Mouse (Mus musculus): ENCODE results near the gene D130052B06Rik. TPM values are rescaled to one million over a fixed set of nuclear protein-coding genes. Genes with fewer than 3 reads are reported as not detected.

D130052B06Rik gene
- not detected in 2 replicates for polyA plus RNA-seq (2012; rRNA removed; ENCODE audit: low replicate concordance)

DNA sequence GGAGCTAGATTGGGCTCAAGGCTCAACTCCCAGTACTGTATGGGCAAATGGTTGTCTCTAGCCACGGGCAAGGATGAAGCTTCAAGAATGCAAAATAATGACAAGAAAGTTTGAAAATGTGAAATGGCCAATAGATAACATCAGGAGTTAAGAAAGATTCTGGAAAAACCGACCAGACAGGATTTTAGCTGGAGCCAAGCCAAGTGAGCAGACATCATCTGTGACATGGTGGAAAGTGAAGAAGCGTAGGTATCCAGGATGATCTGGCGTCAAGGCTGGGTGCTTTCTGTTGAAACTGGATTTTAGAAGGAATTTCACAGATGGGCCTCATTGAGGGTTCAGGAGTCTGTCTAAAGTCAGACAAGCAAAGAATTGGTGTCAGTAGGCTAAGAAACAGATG is at the start of gene D130052B06Rik:
Gene D130052B06Rik, plus strand, starts transcription at position 317 of the 400 bp plus-strand sequence.

DNA sequence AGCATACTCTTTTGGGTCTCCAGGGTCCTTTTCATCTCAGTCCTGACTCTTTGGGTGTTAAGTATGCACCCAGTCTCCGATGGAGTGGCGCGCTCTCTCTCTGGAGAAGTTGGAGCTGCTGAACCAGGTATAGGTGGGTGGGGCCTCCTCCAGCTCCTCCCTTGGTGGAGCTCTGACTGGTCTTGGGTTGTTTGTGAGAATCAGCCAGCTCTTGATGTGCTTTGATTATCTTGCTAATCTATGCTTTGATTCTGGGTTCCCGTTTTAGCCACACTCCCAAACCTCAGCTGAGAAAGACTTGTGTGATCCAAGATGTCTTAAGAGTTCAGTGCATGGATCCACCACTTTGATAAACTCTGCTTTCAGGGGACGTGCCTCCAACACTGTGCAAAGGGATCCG is 20.2 kb upstream of the D130052B06Rik start, which contains the start of gene Gabrp:
Gene Gabrp, minus strand, starts transcription at position 101 of the 400 bp plus-strand sequence.

Other genes starting within 250 kb of the D130052B06Rik start
- 0.63 and 1.4 TPM in 2 replicates for gene Ranbp17, start 85.6 kb upstream of the D130052B06Rik start, polyA plus RNA-seq (2012; rRNA removed; ENCODE audit: low replicate concordance)
- gene Gabrp, start 20.3 kb upstream of the D130052B06Rik start, polyA plus RNA-seq (2012; rRNA removed; ENCODE audit: low replicate concordance), result 0.04 and 15.5 TPM in 2 replicates